Mouse (Mus musculus) hindbrain, embryonic 10.5 days (tissue): ENCODE data around the gene 9130019O22Rik. TPM values are rescaled to one million over a fixed set of nuclear protein-coding genes. Genes with fewer than 3 reads are reported as not detected.
"Not testable (repeated sequence)": the region's sequence is repeated elsewhere in the genome, so short reads cannot be mapped to it uniquely, and the experiment has no call there.

Source experiments
- DNase-seq: peaks from one replicate; pipeline ENCODE4 v3.0.0-alpha.2; 2017; ENCODE audit warnings: low spot score
- H3K27ac ChIP-seq: fragments of 300-500 bp; sonication (generic); 2 replicates; pipeline ENCODE4 v1.5.1; 2016; ENCODE audit warnings: mild to moderate bottlenecking, moderate library complexity
- H3K27me3 ChIP-seq: fragments of 300-500 bp; sonication (generic); 2 replicates; pipeline ENCODE4 v1.6.1; 2016; ENCODE audit warnings: mild to moderate bottlenecking; ENCODE audit not compliant: poor library complexity, insufficient read depth, severe bottlenecking
- H3K36me3 ChIP-seq: fragments of 300-500 bp; sonication (generic); 2 replicates; pipeline ENCODE4 v1.6.1; 2016; ENCODE audit warnings: mild to moderate bottlenecking, moderate library complexity
- H3K4me1 ChIP-seq: fragments of 300-500 bp; sonication (generic); replicated peaks from 2 replicates; pipeline ENCODE4 v1.6.1; 2016; ENCODE audit warnings: mild to moderate bottlenecking
- H3K4me3 ChIP-seq: fragments of 300-500 bp; sonication (generic); 2 replicates; pipeline ENCODE4 v1.5.1; 2016; ENCODE audit warnings: mild to moderate bottlenecking, moderate library complexity
- H3K9me3 ChIP-seq: fragments of 300-500 bp; sonication (generic); 2 replicates; pipeline ENCODE4 v1.6.1; 2016; ENCODE audit warnings: mild to moderate bottlenecking, moderate library complexity
- WGBS: fragments of 180-500 bp; shearing (Covaris S2); methylation state at CpG from one replicate; pipeline ENCODE4 v1.1.7; 2016; 5-methylcytosine and 5-hydroxymethylcytosine counted together
- polyA plus RNA-seq: library from polyadenylated mRNA; unstranded; fragments of >200 nt; fragmentation: Nextera tagmentation; extraction: Ambion mirVana; gene quantifications from 2 replicates; pipeline ENCODE4 v1.2.1, GENCODE M21; 2016

Gene 9130019O22Rik
- polyA plus RNA-seq, 1 experiment from 2014 or later, result 5.3 TPM

- Histone ChIP-seq H3K27me3 (peaks cover 33% of the 10 kb centered on the region), H3K36me3 (no peaks in the 10 kb centered on the region), H3K27ac (no peak overlapping the region), H3K9me3 (no peaks in the 10 kb centered on the region), H3K4me1 (peaks cover 17% of the 10 kb centered on the region), H3K4me3 (peak overlapping the region; percentile 56)
- WGBS, result 49% methylated on average over 4 of the region's 4 CpGs
- no peak for DNase-seq
Observed at GRCm38 (mm10) chr7:127364166-127364565, 22.8 kb downstream of the 9130019O22Rik start.

GRCm38 (mm10) chr7:127363475-127363921 is 23.5 kb downstream of the 9130019O22Rik start:
- no peaks in the 10 kb centered on the region for H3K36me3 ChIP-seq
- WGBS, result 1% methylated on average over 24 of the region's 24 CpGs
- peak overlapping the region; percentile 47 for H3K27ac ChIP-seq
- H3K9me3 ChIP-seq, result no peaks in the 10 kb centered on the region
- H3K4me1 ChIP-seq, result peaks cover 17% of the 10 kb centered on the region
- DNase-seq, result peak; percentile 57
- H3K27me3 ChIP-seq, result peaks cover 33% of the 10 kb centered on the region
- H3K4me3 ChIP-seq, result peak overlapping the region; percentile 56

- Histone ChIP-seq H3K4me1 (peaks cover 17% of the 10 kb centered on the region), H3K4me3 (peak overlapping the region; percentile 26), H3K27me3 (peaks cover 33% of the 10 kb centered on the region)
- not testable (repeated sequence) for H3K36me3 ChIP-seq, H3K27ac ChIP-seq, H3K9me3 ChIP-seq
- DNase-seq, result peak; percentile 20
- 28% methylated on average over 13 of the region's 13 CpGs for WGBS
Observed at GRCm38 (mm10) chr7:127362418-127362817, 24.5 kb downstream of the 9130019O22Rik start.

GRCm38 (mm10) chr7:127361449-127361848 is 25.5 kb downstream of the 9130019O22Rik start:
- no peak for DNase-seq
- WGBS, result 58% methylated on average over 13 of the region's 13 CpGs

GRCm38 (mm10) chr7:127360265-127360664 is 26.7 kb downstream of the 9130019O22Rik start:
- Histone ChIP-seq H3K4me3 (no peak overlapping the region), H3K36me3 (no peaks in the 10 kb centered on the region), H3K27ac (no peak overlapping the region), H3K27me3 (peaks cover 29% of the 10 kb centered on the region), H3K9me3 (no peaks in the 10 kb centered on the region), H3K4me1 (peaks cover 17% of the 10 kb centered on the region)
- WGBS, result 80% methylated on average over 4 of the region's 4 CpGs
- DNase-seq, result no peak

More at GRCm38 (mm10) chr7:127361449-127361848, 25.5 kb downstream of the 9130019O22Rik start:
- Histone ChIP-seq H3K4me1 (peaks cover 17% of the 10 kb centered on the region), H3K36me3 (no peaks in the 10 kb centered on the region), H3K27ac (no peak overlapping the region), H3K4me3 (no peak overlapping the region), H3K9me3 (no peaks in the 10 kb centered on the region), H3K27me3 (peaks cover 33% of the 10 kb centered on the region)

GRCm38 (mm10) chr7:127358472-127358871 is 28.5 kb downstream of the 9130019O22Rik start:
- 75% methylated on average over 4 of the region's 4 CpGs for WGBS

GRCm38 (mm10) chr7:127357871-127358270 is 29.1 kb downstream of the 9130019O22Rik start:
- H3K9me3 ChIP-seq, result no peaks in the 10 kb centered on the region
- DNase-seq, result no peak
- WGBS, result 78% methylated on average over 2 of the region's 2 CpGs

More at GRCm38 (mm10) chr7:127358472-127358871, 28.5 kb downstream of the 9130019O22Rik start:
- Histone ChIP-seq H3K27ac (no peak overlapping the region), H3K4me1 (peaks cover 6% of the 10 kb centered on the region), H3K4me3 (no peak overlapping the region), H3K9me3 (no peaks in the 10 kb centered on the region), H3K27me3 (peaks cover 14% of the 10 kb centered on the region), H3K36me3 (no peaks in the 10 kb centered on the region)
- DNase-seq, result no peak

GRCm38 (mm10) chr7:127355796-127356195 is 31.2 kb downstream of the 9130019O22Rik start:
- WGBS, result 75% methylated on average over 3 of the region's 3 CpGs
- DNase-seq, result no peak
- H3K4me1 ChIP-seq, result no peaks in the 10 kb centered on the region
- no peaks in the 10 kb centered on the region for H3K36me3 ChIP-seq
- no peaks in the 10 kb centered on the region for H3K9me3 ChIP-seq
- no peaks in the 10 kb centered on the region; the same call in 1 of the 2 replicates for H3K27me3 ChIP-seq
- no peak overlapping the region for H3K27ac ChIP-seq
- H3K4me3 ChIP-seq, result no peak overlapping the region

More at GRCm38 (mm10) chr7:127357871-127358270, 29.1 kb downstream of the 9130019O22Rik start:
- Histone ChIP-seq H3K4me3 (no peak overlapping the region), H3K4me1 (0 out of 2 replicates have a peak, but pooled peaks cover 3% of the 10 kb centered on the region), H3K36me3 (no peaks in the 10 kb centered on the region), H3K27me3 (peaks cover 8% of the 10 kb centered on the region), H3K27ac (no peak overlapping the region)

- no peak overlapping the region for H3K27ac ChIP-seq
- H3K4me3 ChIP-seq, result no peak overlapping the region
- H3K4me1 ChIP-seq, result peaks cover 12% of the 10 kb centered on the region
- 86% methylated on average over 5 of the region's 5 CpGs for WGBS
- no peak for DNase-seq
- no peaks in the 10 kb centered on the region for H3K36me3 ChIP-seq
- H3K9me3 ChIP-seq, result no peaks in the 10 kb centered on the region
- no peaks in the 10 kb centered on the region; the same call in 1 of the 2 replicates for H3K27me3 ChIP-seq
Observed at GRCm38 (mm10) chr7:127351230-127352004, 35.5 kb downstream of the 9130019O22Rik start.

- H3K27me3 ChIP-seq, result no peaks in the 10 kb centered on the region; the same call in 1 of the 2 replicates
- H3K4me1 ChIP-seq, result peaks cover 39% of the 10 kb centered on the region
- no peak for DNase-seq
- peak overlapping the region; percentile 97 for H3K27ac ChIP-seq
- peak overlapping the region; percentile 93 for H3K4me3 ChIP-seq
- H3K9me3 ChIP-seq, result no peaks in the 10 kb centered on the region
- WGBS, result 16% methylated on average over 8 of the region's 8 CpGs
- H3K36me3 ChIP-seq, result peaks cover 26% of the 10 kb centered on the region
Observed at GRCm38 (mm10) chr7:127346676-127347075, 40.3 kb downstream of the 9130019O22Rik start.

GRCm38 (mm10) chr7:127345512-127346325 is 41.2 kb downstream of the 9130019O22Rik start, which contains the start of gene Zfp768:
Gene Zfp768, minus strand, starts transcription at chr7:127345589.
- peak; percentile 97 for DNase-seq
- Histone ChIP-seq H3K27me3 (no peaks in the 10 kb centered on the region; the same call in 1 of the 2 replicates), H3K9me3 (no peaks in the 10 kb centered on the region), H3K4me3 (peak within 1 kb of the TSS; percentile 93), H3K27ac (peak within 1 kb of the TSS; percentile 97), H3K36me3 (peaks cover 36% of the 10 kb centered on the region), H3K4me1 (peaks cover 39% of the 10 kb centered on the region)
- WGBS, result under 1% methylated on average over 75 of the region's 76 CpGs

- H3K9me3 ChIP-seq, result no peaks in the 10 kb centered on the region
- H3K27me3 ChIP-seq, result no peaks in the 10 kb centered on the region; the same call in 1 of the 2 replicates
- WGBS, result under 1% methylated on average over 42 of the region's 42 CpGs
- peaks cover 39% of the 10 kb centered on the region for H3K4me1 ChIP-seq
- peaks cover 39% of the 10 kb centered on the region for H3K36me3 ChIP-seq
- H3K4me3 ChIP-seq, result peak overlapping the region; percentile 93
- no peak for DNase-seq
- peak overlapping the region; percentile 97 for H3K27ac ChIP-seq
Observed at GRCm38 (mm10) chr7:127345092-127345491, 41.9 kb downstream of the 9130019O22Rik start.
